Mouse (Mus musculus) cortical plate, adult 2 months (tissue): ENCODE data around the gene Dpy30. TPM values are rescaled to one million over a fixed set of nuclear protein-coding genes. Genes with fewer than 3 reads are reported as not detected.

ENCODE experiments used
- H3K27ac ChIP-seq: fragments of 200-500 bp; 2 replicates; pipeline ENCODE4 v1.5.1; 2012; ENCODE audit warnings: low read length, control low read depth, inconsistent platforms; ENCODE audit not compliant: insufficient read depth
- H3K4me1 ChIP-seq: fragments of 200-500 bp; 2 replicates; pipeline ENCODE4 v1.6.1; 2011; ENCODE audit warnings: low read length; ENCODE audit not compliant: control insufficient read depth, insufficient read depth
- H3K4me3 ChIP-seq: fragments of 200-500 bp; 2 replicates; pipeline ENCODE4 v1.5.1; 2011; ENCODE audit warnings: mild to moderate bottlenecking, low read length, control low read depth; ENCODE audit not compliant: insufficient read depth
- CTCF ChIP-seq: fragments of 200-500 bp; IDR thresholded peaks from 2 replicates; pipeline ENCODE4 v1.5.1; 2011; ENCODE audit warnings: mild to moderate bottlenecking, control low read depth, low read length; ENCODE audit not compliant: insufficient read depth; ENCODE audit errors: extremely low read depth
- POLR2A ChIP-seq: fragments of 200-500 bp; IDR thresholded peaks from 2 replicates; pipeline ENCODE4 v1.6.1; 2011; ENCODE audit warnings: mild to moderate bottlenecking, low read length, control low read depth; ENCODE audit not compliant: insufficient read depth; ENCODE audit errors: extremely low read depth
- polyA plus RNA-seq: library from polyadenylated mRNA; depleted of rRNA; stranded (reverse); fragments of >200 nt; gene quantifications from 2 replicates; pipeline ENCODE4 v1.2.3, GENCODE M21; 2012

Dpy30 gene
- polyA plus RNA-seq, 1 experiment, result 69.4 TPM

DNA sequence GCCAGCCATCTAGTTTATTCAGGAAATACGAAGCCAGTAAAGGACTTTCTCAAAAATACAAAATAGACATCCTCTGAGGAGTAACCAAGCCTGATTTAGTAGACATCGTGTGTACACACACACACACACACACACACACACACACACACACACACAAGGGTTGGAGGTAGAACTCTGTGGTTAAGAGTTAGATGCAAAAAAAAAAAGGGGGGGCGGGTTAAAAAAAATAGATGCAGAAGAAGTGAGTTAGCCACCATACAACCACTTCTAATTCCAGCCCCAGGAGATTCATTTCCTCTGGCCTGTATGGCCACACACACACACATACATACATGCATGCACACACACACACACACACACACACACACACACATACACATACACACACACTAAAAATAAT lies 41.7 kb downstream of the Dpy30 start:
- Histone ChIP-seq H3K4me1 (no peaks in the 10 kb centered on the region; the same call in none of the 2 replicates), H3K27ac (no peak overlapping the region), H3K4me3 (no peak overlapping the region)
- TF ChIP-seq CTCF (no peak), POLR2A (no peak)

GRCm38 (mm10) chr17:74278966-74279869 lies 44.5 kb downstream of the Dpy30 start:
- H3K4me3 ChIP-seq, result no peak overlapping the region
- H3K4me1 ChIP-seq, result no peaks in the 10 kb centered on the region; the same call in none of the 2 replicates
- no peak overlapping the region for H3K27ac ChIP-seq
- TF ChIP-seq CTCF, result no peak
- TF ChIP-seq POLR2A, result no peak

DNA sequence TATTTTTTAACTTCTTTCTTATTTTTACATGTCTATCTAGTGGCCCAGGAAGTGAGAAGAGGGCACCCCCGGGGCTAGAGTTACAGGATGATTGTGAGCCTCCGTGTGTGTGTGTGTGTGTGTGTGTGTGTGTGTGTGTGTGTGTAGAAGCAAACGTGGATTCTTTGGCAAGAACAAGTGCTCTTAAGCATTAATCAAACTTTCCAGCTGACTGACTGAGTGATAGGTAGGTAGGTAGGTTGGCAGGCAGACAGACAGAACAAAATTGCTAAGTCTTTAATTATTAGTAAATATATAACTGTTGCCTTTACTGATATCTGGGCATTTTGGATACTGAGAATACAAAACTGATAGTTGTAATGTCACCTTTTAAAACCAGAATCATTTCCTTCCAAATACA lies 49.3 kb downstream of the Dpy30 start:
- Histone ChIP-seq H3K4me1 (no peaks in the 10 kb centered on the region; the same call in none of the 2 replicates), H3K4me3 (no peak overlapping the region), H3K27ac (no peak overlapping the region)
- TF ChIP-seq POLR2A (no peak), CTCF (no peak)

GRCm38 (mm10) chr17:74272683-74273205 lies 51.0 kb downstream of the Dpy30 start:
- TF ChIP-seq POLR2A (no peak), CTCF (no peak)
- H3K27ac ChIP-seq, result no peak overlapping the region
- no peaks in the 10 kb centered on the region for H3K4me1 ChIP-seq
- no peak overlapping the region for H3K4me3 ChIP-seq

DNA sequence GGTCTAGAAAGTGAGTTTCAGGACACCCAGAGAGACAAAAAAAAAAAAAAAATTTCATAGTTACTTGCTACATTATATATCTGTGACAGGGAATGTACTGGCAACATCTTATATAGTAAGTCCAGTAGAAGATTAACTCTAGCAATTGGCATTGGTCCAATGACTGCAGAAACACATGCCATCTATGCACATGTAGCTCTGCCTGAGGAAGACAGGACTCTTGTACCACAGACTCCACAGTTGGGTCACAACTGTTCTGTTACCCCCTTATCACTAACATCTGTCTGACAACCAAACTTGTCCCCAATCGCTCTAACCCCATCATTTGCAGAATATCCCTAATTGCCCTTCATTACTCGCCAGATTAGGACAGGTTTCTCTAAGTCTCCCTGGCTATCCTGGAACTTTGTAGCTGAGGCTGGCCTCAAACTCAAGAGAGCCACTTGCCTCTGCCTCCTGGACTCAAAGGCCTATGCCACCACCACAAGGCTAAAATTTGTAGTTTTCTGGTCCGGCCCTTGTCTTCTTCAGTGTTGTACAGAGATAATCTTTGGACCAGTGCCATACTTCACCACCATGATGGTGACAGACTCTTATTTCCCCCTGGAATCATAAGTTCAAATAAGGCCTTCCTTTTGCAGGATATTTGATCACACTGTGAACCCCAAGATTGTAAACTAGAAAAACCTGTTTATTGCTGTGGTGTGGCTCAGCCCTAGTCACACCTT lies 52.0 kb downstream of the Dpy30 start:
- H3K4me3 ChIP-seq, result no peak overlapping the region
- TF ChIP-seq CTCF (no peak), POLR2A (no peak)
- H3K27ac ChIP-seq, result no peak overlapping the region
- no peaks in the 10 kb centered on the region for H3K4me1 ChIP-seq

GRCm38 (mm10) chr17:74270205-74270604 lies 53.5 kb downstream of the Dpy30 start:
- no peak for TF ChIP-seq POLR2A
- no peak for TF ChIP-seq CTCF
- Histone ChIP-seq H3K4me1 (peaks cover 2% of the 10 kb centered on the region; the same call in 1 of the 2 replicates), H3K27ac (no peak overlapping the region), H3K4me3 (no peak overlapping the region)

DNA sequence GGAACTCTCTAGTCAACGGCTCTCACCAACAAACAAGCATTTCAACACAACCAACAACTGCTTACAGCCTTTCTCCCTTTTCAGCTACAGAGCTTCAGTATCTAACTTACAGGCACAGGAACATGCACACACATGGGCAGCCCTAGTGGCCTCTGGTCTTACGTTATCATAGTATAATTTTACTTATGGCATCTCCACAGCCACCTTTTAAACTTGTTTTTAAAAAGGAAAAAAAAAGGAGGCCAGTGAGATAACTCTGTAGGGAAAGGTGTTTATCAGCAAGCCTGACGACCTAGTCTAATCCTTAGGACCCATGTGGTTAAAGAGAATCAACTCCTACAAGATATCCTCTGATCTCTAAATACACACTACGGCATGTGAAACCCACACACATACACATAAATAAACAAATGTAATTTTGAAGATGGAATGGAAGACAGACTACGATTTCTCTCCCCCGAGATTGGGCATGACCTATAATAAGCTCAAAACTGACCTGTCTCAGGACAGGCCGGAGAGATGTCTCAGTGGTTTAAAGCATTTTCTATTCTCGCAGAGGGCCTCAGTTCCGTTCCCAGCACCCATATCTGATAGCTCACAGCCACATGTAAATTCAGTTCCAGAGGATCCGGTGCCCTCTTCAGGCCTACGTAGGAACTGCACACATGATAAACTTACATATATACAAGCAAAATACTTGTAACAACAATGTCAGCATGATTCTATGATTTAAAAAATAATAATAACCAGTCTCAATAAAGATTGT lies 56.1 kb downstream of the Dpy30 start:
- no peak overlapping the region for H3K4me3 ChIP-seq
- TF ChIP-seq CTCF (no peak), POLR2A (no peak)
- H3K27ac ChIP-seq, result no peak overlapping the region
- H3K4me1 ChIP-seq, result peaks cover 9% of the 10 kb centered on the region; the same call in 1 of the 2 replicates

- TF ChIP-seq CTCF (no peak), POLR2A (no peak)
- Histone ChIP-seq H3K27ac (no peak overlapping the region), H3K4me3 (no peak overlapping the region), H3K4me1 (peaks cover 9% of the 10 kb centered on the region; the same call in 1 of the 2 replicates)
Observed at GRCm38 (mm10) chr17:74265636-74266035, 58.1 kb downstream of the Dpy30 start.

- Histone ChIP-seq H3K4me1 (peaks cover 9% of the 10 kb centered on the region; the same call in 1 of the 2 replicates), H3K4me3 (no peak overlapping the region), H3K27ac (no peak overlapping the region; the same call in 1 of the 2 replicates)
- TF ChIP-seq CTCF (no peak), POLR2A (no peak)
Observed at GRCm38 (mm10) chr17:74265156-74265505, 58.6 kb downstream of the Dpy30 start.
